Mouse (Mus musculus): ENCODE measurements around the gene Lypd6. TPM values are rescaled to one million over a fixed set of nuclear protein-coding genes. Genes with fewer than 3 reads are reported as not detected.

Lypd6 gene
- polyA plus RNA-seq, 1 experiment from 2014 or later = 9.6 TPM

GRCm38 (mm10) chr2:50111609-50112008, 45.4 kb downstream of the Lypd6 start:
- 34% methylated on average over 1 of the region's 1 CpGs for WGBS

DNA sequence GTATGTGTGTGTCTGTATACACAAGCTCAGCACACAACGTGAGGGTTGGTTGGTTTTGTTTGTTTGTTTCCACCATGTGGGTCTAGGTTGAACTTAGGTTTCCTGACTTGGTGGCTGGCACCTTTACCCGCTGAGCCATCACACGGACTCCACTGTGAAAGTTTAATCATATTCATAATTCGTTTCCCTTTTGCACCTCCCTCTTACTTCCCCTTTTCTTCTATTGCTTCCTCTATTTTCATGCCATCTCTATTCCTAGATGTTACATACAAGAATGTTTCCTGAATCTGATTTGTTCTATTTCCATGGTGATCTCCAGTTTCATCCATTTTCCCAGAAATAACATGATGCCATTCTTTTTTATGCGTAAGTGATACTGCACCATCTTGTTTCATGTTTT, 46.2 kb downstream of the Lypd6 start:
- no peaks in the 10 kb centered on the region for H3K27me3 ChIP-seq
- no peaks in the 10 kb centered on the region for H3K9me3 ChIP-seq (replicated peaks)
- no peak overlapping the region for H3K4me3 ChIP-seq (replicated peaks)
- no peak for ATAC-seq (replicated peaks; ENCODE audit: low FRiP score)
- no peak overlapping the region for H3K4me2 ChIP-seq
- H3K36me3 ChIP-seq = no peaks in the 10 kb centered on the region
- no peak overlapping the region for H3K9ac ChIP-seq
- no peak overlapping the region for H3K27ac ChIP-seq
- H3K4me1 ChIP-seq = peaks cover 15% of the 10 kb centered on the region
- WGBS = 86% methylated on average over 5 of the region's 5 CpGs

More at GRCm38 (mm10) chr2:50111609-50112008, 45.4 kb downstream of the Lypd6 start:
- Histone ChIP-seq H3K4me2 (no peak overlapping the region), H3K9me3 (replicated peaks) (no peaks in the 10 kb centered on the region), H3K27me3 (no peaks in the 10 kb centered on the region), H3K4me1 (peaks cover 15% of the 10 kb centered on the region), H3K4me3 (replicated peaks) (no peak overlapping the region), H3K27ac (no peak overlapping the region), H3K36me3 (no peaks in the 10 kb centered on the region), H3K9ac (no peak overlapping the region)
- no peak; the same call in 1 of the 2 replicates for ATAC-seq (replicated peaks; ENCODE audit: low FRiP score)

DNA sequence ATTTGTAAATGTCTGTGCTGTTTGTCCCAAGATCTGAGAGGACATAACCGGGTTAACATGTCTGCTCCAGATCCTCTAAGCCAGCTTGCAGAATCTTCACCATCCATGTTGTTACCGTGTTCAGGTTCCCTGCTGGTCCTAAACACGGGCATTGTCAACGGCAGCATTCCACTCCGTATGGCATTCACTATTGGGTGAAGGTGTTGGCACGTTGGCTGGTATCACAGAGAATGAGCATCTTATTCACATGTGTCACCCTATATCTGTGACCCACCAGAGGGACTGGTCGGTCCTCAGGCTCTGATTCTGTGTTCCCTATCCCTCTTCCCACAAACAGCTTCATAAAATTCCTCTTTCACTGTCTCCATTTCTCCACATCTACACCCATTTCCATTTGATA, 52.9 kb downstream of the Lypd6 start:
- no peaks in the 10 kb centered on the region for H3K4me1 ChIP-seq
- no peak overlapping the region for H3K27ac ChIP-seq
- H3K9ac ChIP-seq = no peak overlapping the region
- H3K4me2 ChIP-seq = no peak overlapping the region
- no peaks in the 10 kb centered on the region for H3K9me3 ChIP-seq (replicated peaks)
- no peaks in the 10 kb centered on the region for H3K27me3 ChIP-seq
- 93% methylated on average over 7 of the region's 7 CpGs for WGBS
- H3K4me3 ChIP-seq (replicated peaks) = no peak overlapping the region
- H3K36me3 ChIP-seq = no peaks in the 10 kb centered on the region
- no peak for ATAC-seq (replicated peaks; ENCODE audit: low FRiP score)

DNA sequence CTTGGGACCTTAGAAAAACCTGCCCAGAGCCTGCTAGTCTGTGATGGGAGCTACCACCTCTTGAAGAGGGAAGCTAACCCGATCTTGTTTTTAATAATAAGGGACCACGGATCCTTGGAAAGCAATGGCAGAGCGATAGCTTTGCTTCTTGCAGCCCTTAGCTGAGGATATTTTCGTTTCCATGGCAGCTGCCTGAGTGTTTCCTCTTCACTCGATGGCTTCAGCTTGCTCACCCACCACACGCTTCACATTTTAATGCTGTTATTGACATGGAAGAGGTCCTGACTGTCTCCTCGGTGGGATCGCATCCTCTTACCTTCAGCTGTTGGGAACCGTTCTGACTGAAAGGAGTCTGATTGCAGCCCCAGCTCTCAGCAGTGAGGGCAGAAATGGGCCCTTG, 54.6 kb downstream of the Lypd6 start:
- H3K4me1 ChIP-seq = no peaks in the 10 kb centered on the region

GRCm38 (mm10) chr2:50123376-50123775, 57.1 kb downstream of the Lypd6 start:
- WGBS = 49% methylated on average over 5 of the region's 5 CpGs
- Histone ChIP-seq H3K9me3 (replicated peaks) (no peaks in the 10 kb centered on the region), H3K27me3 (no peaks in the 10 kb centered on the region), H3K27ac (no peak overlapping the region), H3K4me3 (replicated peaks) (no peak overlapping the region), H3K4me1 (no peaks in the 10 kb centered on the region), H3K36me3 (no peaks in the 10 kb centered on the region), H3K9ac (no peak overlapping the region), H3K4me2 (no peak overlapping the region)
- ATAC-seq (replicated peaks; ENCODE audit: low FRiP score) = no peak

More for the DNA sequence above, 54.6 kb downstream of the Lypd6 start:
- Histone ChIP-seq H3K4me2 (no peak overlapping the region), H3K27me3 (no peaks in the 10 kb centered on the region), H3K36me3 (no peaks in the 10 kb centered on the region), H3K27ac (no peak overlapping the region), H3K9ac (no peak overlapping the region), H3K4me3 (replicated peaks) (no peak overlapping the region), H3K9me3 (replicated peaks) (no peaks in the 10 kb centered on the region)
- 89% methylated on average over 9 of the region's 9 CpGs for WGBS
- no peak for ATAC-seq (replicated peaks; ENCODE audit: low FRiP score)

DNA sequence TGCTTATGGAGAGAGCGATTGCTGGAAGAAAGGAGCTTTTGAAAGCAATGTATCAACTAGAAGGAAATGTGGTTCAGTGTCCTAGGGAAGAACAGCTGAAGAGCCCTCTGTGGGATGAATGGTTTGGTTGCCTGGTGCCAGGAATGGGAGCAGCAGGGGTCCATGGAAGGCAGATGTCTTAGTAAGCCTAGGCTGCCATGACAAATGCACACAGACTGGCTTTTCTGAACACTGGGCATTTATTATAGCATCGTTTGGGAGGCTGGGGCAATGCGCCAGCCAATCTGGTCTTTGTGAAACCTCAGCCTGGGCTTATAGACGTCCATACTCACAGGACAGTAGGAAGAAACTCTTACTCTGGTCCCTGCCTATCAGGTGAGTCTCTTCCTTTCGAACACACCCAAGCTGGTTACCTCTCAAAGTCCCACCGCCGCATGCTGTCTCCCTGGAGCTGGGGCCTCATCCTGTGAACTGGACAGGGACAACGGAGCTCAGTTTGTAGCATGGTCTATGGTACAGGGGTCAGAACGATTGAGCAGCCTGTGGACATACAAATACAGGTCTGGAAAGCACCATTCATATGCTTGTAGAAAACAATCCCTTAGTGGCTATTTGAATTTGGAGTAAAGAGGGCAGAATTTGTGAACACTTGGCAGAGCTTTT, 61.4 kb downstream of the Lypd6 start:
- ATAC-seq (replicated peaks; ENCODE audit: low FRiP score) = no peak
- no peaks in the 10 kb centered on the region for H3K4me1 ChIP-seq
- H3K36me3 ChIP-seq = no peaks in the 10 kb centered on the region
- no peak overlapping the region for H3K4me3 ChIP-seq (replicated peaks)
- H3K27ac ChIP-seq = no peak overlapping the region
- WGBS = 84% methylated on average over 9 of the region's 9 CpGs
- no peak overlapping the region for H3K4me2 ChIP-seq
- H3K9ac ChIP-seq = no peak overlapping the region
- no peaks in the 10 kb centered on the region for H3K9me3 ChIP-seq (replicated peaks)
- H3K27me3 ChIP-seq = no peaks in the 10 kb centered on the region

DNA sequence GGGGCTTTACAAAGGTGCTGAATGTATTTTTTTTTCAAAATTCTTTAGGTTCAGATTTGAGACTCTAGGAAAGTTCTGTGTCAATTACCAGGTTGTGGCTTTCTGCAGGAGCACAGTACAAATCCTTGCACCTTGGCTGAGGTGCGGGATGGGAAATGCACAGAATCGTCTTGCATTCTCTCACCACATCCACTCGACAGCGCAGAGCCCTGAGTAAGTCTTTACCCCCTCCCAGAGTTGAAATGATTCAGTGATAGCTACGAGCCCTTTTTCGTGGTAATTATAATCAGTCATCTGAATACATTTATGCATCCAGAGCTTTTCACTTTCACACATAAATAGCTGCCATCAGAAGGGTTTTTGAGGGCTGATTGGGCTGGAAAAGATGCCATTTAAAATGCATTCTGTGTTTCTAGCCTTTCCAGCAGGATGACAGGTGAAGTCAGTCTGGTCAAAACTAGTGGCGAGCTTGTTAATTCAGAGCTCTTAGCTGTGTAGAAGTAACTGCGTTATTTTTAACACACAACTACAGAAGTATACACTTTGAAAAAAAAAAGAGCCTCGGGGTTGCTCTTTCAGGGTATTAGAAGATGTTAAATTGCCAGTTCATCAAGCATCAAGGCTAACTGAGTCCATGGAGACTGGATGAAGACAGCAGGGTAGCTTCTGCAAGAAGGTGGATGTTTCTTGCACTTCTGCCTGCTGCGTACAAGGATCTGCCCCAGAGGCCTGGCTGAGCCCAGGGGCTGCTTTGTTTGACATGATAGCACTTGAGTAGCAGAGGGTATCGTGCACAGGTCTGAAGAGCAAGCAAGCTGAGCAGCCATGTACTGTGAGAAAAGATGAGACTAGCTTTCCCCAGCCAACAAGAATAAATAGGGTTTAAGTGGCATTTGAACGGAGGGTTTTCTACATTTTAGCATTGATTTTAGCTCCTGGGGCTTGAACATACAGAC, 62.4 kb downstream of the Lypd6 start:
- H3K4me2 ChIP-seq = no peak overlapping the region
- no peaks in the 10 kb centered on the region for H3K36me3 ChIP-seq
- WGBS = 83% methylated on average over 12 of the region's 12 CpGs
- H3K4me3 ChIP-seq (replicated peaks) = no peak overlapping the region
- ATAC-seq (replicated peaks; ENCODE audit: low FRiP score) = no peak
- no peaks in the 10 kb centered on the region for H3K9me3 ChIP-seq (replicated peaks)
- no peaks in the 10 kb centered on the region for H3K4me1 ChIP-seq
- H3K27ac ChIP-seq = no peak overlapping the region
- no peak overlapping the region for H3K9ac ChIP-seq
- H3K27me3 ChIP-seq = no peaks in the 10 kb centered on the region

DNA sequence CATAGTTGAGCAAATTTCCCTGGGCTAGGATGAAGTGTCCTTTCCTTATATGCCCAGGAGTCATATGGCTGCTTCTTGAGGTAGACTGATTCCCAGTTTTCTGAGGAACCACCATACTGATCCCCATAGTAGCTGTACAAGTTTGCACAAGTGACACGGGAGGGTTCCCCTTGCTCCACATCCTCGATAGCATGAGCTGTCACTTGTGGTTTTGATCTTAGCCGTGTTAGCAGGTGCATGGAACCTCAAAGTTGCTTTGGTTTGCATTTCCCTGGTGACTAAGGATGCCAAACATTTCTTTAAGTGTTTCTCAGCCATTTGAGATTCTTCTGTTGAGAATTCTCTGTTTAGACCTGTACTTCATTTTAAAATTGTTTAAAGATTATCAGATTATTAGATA, 64.4 kb downstream of the Lypd6 start:
- no peak for ATAC-seq (replicated peaks; ENCODE audit: low FRiP score)

DNA sequence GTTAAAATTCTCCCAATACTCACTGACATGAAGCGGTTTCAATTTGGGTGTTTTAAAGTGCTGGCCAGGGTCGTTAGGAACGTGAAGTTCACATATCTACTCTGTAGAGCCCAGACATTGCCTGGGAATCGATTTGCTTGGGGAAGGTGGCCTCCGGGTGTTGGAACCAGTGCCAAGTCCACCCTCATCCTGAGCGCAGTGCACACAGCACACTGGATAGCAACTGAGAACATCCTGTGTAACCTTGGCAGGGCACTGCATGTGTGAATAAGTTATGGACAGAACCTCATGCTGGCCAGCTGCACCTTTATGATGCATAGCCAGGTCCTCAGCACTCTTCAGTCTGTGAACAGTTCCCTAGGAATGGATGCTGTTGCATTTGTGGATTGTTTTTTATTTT, 77.4 kb downstream of the Lypd6 start:
- Histone ChIP-seq H3K36me3 (no peaks in the 10 kb centered on the region), H3K4me2 (no peak overlapping the region), H3K27ac (no peak overlapping the region), H3K4me1 (no peaks in the 10 kb centered on the region), H3K9ac (no peak overlapping the region), H3K4me3 (replicated peaks) (no peak overlapping the region), H3K9me3 (replicated peaks) (no peaks in the 10 kb centered on the region), H3K27me3 (no peaks in the 10 kb centered on the region)
- 79% methylated on average over 6 of the region's 6 CpGs for WGBS
- ATAC-seq (replicated peaks; ENCODE audit: low FRiP score) = no peak

More for the DNA sequence above, 64.4 kb downstream of the Lypd6 start:
- Histone ChIP-seq H3K36me3 (no peaks in the 10 kb centered on the region), H3K27me3 (no peaks in the 10 kb centered on the region), H3K27ac (no peak overlapping the region), H3K4me1 (no peaks in the 10 kb centered on the region), H3K4me2 (no peak overlapping the region), H3K9me3 (replicated peaks) (no peaks in the 10 kb centered on the region), H3K9ac (no peak overlapping the region), H3K4me3 (replicated peaks) (no peak overlapping the region)
- WGBS = 86% methylated on average over 3 of the region's 3 CpGs

GRCm38 (mm10) chr2:50147308-50147707, 81.1 kb downstream of the Lypd6 start:
- no peaks in the 10 kb centered on the region for H3K27me3 ChIP-seq
- H3K27ac ChIP-seq = no peak overlapping the region
- no peaks in the 10 kb centered on the region for H3K36me3 ChIP-seq
- no peaks in the 10 kb centered on the region for H3K9me3 ChIP-seq (replicated peaks)
- H3K4me2 ChIP-seq = no peak overlapping the region
- no peak overlapping the region for H3K4me3 ChIP-seq (replicated peaks)
- H3K9ac ChIP-seq = no peak overlapping the region
- WGBS = 67% methylated on average over 9 of the region's 9 CpGs
- H3K4me1 ChIP-seq = peaks cover 7% of the 10 kb centered on the region; the same call in 1 of the 2 replicates
- no peak for ATAC-seq (replicated peaks; ENCODE audit: low FRiP score)

DNA sequence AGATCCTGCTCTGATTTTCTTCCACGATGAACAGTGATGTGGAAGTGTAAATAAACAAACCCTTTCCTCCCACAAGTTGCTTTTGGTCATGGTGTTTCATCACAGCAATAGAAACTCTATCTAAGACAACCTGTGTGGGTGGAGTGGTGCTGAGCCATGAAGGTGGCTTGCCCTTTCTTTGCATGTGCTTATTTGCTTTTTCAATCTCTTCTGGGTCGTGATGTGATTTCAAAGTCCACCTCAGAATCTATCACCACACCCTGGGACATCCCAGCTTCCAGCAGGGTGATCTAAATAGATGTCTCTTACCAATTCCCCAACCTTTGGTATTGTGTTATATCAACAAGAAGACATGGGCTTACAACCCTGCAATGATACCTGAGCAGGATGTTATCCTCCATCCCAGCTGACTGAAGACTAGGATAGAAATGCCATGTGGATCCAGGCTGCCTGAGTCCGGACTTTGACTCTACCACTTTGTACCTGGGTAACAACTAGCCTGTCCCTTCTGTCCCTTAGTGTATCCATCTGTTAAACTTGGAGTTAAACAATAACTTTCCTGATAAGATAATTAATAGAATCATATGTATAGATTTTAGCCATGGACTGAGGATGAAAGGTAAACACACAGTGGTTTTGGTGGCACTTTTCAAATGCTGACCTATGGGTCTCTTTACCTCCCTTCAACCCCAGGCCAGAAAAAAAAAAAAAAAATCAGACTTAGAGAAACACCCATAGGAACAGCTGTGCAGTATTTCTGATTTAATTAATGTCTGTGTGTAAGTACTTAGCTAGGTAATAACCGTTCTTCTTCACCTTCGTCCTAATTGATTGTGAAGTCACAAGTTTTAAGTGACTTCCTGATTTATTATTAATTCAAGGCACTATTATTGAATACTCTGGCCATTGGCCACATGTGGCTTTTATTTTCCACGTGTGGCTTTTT, 83.3 kb downstream of the Lypd6 start:
- Histone ChIP-seq H3K27me3 (no peaks in the 10 kb centered on the region), H3K4me2 (no peak overlapping the region), H3K9me3 (replicated peaks) (no peaks in the 10 kb centered on the region), H3K36me3 (no peaks in the 10 kb centered on the region), H3K4me1 (peaks cover 7% of the 10 kb centered on the region; the same call in 1 of the 2 replicates), H3K27ac (no peak overlapping the region), H3K4me3 (replicated peaks) (no peak overlapping the region), H3K9ac (no peak overlapping the region)
- 58% methylated on average over 6 of the region's 6 CpGs for WGBS
- ATAC-seq (replicated peaks; ENCODE audit: low FRiP score) = no peak
